Mouse (Mus musculus): ENCODE data around the gene Styxl1. TPM values are rescaled to one million over a fixed set of nuclear protein-coding genes. Genes with fewer than 3 reads are reported as not detected.
A peak's percentile ranks its signal among the peaks of the same experiment; 100 is the strongest.

The Styxl1 gene
- polyA plus RNA-seq, 1 experiment from 2014 or later, result 0.31 TPM

DNA sequence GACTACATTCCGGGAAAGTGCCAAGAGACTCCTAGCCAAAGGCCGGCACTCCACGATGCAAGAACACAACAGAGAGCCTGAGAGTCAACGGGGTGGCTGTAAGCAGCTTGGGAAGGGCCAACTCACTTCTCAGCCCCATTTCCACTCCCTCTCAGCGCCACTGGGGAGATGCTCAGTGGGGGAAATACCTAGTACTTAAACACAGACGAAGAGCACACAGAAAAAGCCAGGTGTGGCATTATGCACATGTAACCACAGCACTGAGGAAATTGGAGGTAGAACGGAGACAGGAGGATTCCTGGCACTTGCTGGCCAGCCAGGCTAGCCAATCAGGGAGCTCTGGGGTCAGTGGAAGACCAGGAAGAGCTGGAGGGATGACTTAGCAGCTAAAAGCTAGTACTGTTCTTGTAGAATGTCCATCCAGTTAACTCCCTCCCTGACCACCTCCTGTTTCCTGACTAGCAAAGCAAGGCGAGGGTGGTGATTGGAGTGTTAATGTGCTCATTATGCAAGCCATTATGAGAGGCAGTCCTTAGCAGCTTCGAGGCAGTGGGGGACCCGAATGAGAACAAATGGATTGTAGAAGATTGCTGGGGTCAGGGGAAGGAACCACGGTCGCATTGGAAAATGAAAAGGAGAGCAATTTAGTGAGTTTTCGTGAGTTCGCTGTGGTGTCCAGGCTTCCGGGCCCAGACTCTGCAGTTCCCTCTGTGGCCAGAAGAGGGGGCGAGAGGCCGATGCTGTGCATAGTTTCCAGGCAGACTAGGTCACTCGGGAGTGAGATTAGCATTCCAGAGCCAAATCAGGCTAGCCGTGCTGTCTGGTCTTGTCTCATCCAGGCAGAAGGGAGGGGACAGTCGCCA is 16.0 kb upstream of the Styxl1 start:
- Histone ChIP-seq H3K27me3 (ENCODE audit: control insufficient read depth, insufficient read depth, low read length) (no peaks in the 10 kb centered on the region), H3K4me2 (ENCODE audit: low read depth, low read length) (peak overlapping the region; percentile 37), H3K9ac (replicated peaks; ENCODE audit: low read length) (peak overlapping the region; percentile 46; the same call in 1 of the 2 replicates), H3K36me3 (replicated peaks; ENCODE audit: control insufficient read depth, insufficient read depth, low read depth, low read length) (peaks cover 6% of the 10 kb centered on the region), H3K9me3 (replicated peaks; ENCODE audit: control insufficient read depth, low read length) (no peaks in the 10 kb centered on the region), H3K27ac (replicated peaks; ENCODE audit: low read depth, low read length) (0 out of 2 replicates have a peak overlapping the region, but pooled peaks have one; percentile 28), H3K4me3 (ENCODE audit: low read depth, low read length) (0 out of 2 replicates have a peak overlapping the region, but pooled peaks have one; percentile 9), H3K4me1 (ENCODE audit: control insufficient read depth, insufficient read depth, low read length) (no peaks in the 10 kb centered on the region)
- peak; percentile 89 for DNase-seq (ENCODE audit: low spot score)
- WGBS, result 9% methylated on average over 20 of the region's 20 CpGs
- peak; percentile 79 for ATAC-seq (replicated peaks; ENCODE audit: insufficient number of reproducible peaks, low FRiP score, low TSS enrichment, low read depth)

DNA sequence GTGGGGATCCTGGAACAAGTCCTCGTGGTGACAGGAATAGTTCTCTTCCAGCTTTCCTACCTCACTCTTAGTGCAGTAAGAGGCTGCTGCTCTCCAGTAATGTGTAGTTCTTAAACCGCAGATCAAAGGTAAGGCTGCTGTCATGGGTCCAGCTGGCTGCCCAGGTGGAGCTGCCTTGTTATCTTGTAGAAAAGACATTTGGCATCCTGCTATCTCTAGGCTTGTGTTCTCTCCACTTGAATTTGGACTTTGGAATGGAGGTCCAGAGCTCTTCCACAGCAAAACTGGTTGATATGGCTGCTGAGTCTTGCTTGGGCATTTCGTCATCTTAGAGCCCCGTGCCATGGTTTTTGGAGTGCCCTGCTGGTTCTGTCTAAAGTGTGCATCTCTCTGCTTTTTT is 4.7 kb upstream of the Styxl1 start:
- DNase-seq (ENCODE audit: low spot score), result no peak
- H3K4me2 ChIP-seq (ENCODE audit: low read depth, low read length), result no peak overlapping the region
- no peaks in the 10 kb centered on the region for H3K27me3 ChIP-seq (ENCODE audit: control insufficient read depth, insufficient read depth, low read length)
- WGBS, result 93% methylated on average over 4 of the region's 4 CpGs
- no peak overlapping the region for H3K9ac ChIP-seq (replicated peaks; ENCODE audit: low read length)
- H3K9me3 ChIP-seq (replicated peaks; ENCODE audit: control insufficient read depth, low read length), result no peaks in the 10 kb centered on the region
- no peak overlapping the region for H3K27ac ChIP-seq (replicated peaks; ENCODE audit: low read depth, low read length)
- ATAC-seq (replicated peaks; ENCODE audit: insufficient number of reproducible peaks, low FRiP score, low TSS enrichment, low read depth), result no peak
- peaks cover 11% of the 10 kb centered on the region for H3K36me3 ChIP-seq (replicated peaks; ENCODE audit: control insufficient read depth, insufficient read depth, low read depth, low read length)
- H3K4me3 ChIP-seq (ENCODE audit: low read depth, low read length), result no peak overlapping the region
- H3K4me1 ChIP-seq (ENCODE audit: control insufficient read depth, insufficient read depth, low read length), result no peaks in the 10 kb centered on the region; the same call in 1 of the 2 replicates

DNA sequence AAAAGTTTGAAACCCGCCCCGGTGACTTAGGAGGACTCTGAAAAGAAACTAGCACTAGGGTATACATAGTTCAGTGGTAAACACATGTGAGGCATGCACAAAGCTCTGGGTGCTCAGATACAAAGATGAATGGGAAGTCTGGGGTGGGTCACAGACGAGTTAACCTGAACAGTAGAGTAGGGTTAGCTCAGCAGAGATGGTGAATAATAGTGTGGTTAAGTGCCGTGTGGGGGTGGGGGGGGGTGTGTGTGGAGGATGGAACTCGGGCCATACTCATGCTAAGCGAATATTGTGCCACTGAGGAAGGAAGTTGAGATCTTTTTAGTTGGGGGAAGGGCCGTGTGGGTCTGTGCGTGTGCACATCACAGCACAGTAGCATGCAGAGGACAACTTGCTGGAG is 2.1 kb upstream of the Styxl1 start:
- Histone ChIP-seq H3K36me3 (replicated peaks; ENCODE audit: control insufficient read depth, insufficient read depth, low read depth, low read length) (peaks cover 9% of the 10 kb centered on the region), H3K4me2 (ENCODE audit: low read depth, low read length) (no peak overlapping the region)
- WGBS, result 88% methylated on average over 8 of the region's 8 CpGs

DNA sequence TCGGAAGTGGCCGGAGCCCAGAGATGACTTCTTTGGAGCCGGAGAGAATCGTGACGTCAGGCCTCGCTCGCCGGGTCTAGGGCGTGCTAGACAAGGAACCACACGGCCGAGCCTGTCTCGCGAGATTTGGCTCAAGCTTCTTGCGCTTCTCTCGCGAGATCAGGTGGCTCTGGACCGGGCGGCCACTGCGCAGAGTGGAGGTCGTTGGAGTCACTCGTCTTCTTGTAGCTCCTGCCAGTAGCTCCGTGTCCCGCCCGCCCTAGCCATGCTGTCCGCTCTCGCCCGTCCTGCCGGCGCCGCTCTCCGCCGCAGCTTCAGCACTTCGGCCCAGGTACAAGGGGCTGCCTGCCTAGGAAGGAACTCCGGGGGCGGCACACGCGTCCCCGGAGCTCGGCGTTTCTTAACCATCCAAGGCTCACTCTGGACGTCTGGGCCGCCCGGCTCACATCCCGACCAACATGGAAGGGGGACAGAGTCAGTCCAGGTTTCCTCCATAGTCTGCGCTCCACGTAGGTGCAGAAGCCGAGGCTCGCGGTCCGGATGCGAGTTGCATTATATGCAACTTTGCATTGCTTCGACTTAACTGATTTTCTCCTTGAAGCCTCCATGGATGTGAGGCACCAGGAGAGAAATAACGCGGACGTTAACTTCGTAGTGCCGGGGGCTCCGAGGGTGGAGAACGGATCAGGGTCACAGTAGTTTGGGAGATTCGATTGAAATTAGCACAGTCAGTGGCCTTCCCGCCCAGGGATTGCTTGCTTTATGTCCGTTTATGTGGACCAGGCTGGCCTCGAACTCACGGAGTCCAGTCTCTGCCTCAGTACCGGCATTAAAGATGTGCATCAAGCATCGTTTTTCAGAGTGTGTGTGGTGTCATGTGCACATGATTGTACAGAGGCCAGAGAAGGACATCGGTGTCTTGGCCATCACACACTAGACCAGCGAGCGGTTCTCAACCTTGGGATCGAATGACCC is 573 bp upstream of the Styxl1 start, which contains the start of gene Mdh2:
Gene Mdh2, plus strand, starts transcription at position 10 of the 975 bp plus-strand sequence.
- peak within 1 kb of the TSS; percentile 86 for H3K4me3 ChIP-seq (ENCODE audit: low read depth, low read length)
- peak; percentile 97 for ATAC-seq (replicated peaks; ENCODE audit: insufficient number of reproducible peaks, low FRiP score, low TSS enrichment, low read depth)

More for the DNA sequence above, 2.1 kb upstream of the Styxl1 start:
- ATAC-seq (replicated peaks; ENCODE audit: insufficient number of reproducible peaks, low FRiP score, low TSS enrichment, low read depth) (no peak), DNase-seq (ENCODE audit: low spot score) (no peak)
- Histone ChIP-seq H3K9ac (replicated peaks; ENCODE audit: low read length) (no peak overlapping the region; the same call in 1 of the 2 replicates), H3K4me3 (ENCODE audit: low read depth, low read length) (no peak overlapping the region), H3K27ac (replicated peaks; ENCODE audit: low read depth, low read length) (no peak overlapping the region), H3K4me1 (ENCODE audit: control insufficient read depth, insufficient read depth, low read length) (no peaks in the 10 kb centered on the region; the same call in 1 of the 2 replicates), H3K27me3 (ENCODE audit: control insufficient read depth, insufficient read depth, low read length) (no peaks in the 10 kb centered on the region), H3K9me3 (replicated peaks; ENCODE audit: control insufficient read depth, low read length) (no peaks in the 10 kb centered on the region)

DNA sequence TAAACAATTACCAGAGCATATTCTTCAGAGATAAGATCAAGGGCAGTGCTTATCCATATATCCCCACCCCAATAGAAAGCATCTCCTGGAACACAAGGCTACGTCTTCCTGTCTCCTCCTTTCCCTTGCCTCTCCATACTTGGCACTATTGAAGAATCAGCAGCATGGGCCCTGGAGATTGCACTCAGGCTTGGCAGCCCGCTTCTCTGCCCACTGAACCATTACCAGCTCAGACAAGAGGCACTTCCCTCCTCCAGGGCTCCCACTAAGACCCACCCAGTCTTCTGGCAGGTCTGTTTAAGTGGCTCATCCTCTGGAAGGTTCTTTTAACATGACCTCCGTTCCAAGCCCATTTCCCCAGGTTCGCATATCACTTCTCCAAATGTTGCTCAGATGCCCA is 1.6 kb downstream of the Styxl1 start:
- no peaks in the 10 kb centered on the region for H3K27me3 ChIP-seq (ENCODE audit: control insufficient read depth, insufficient read depth, low read length)
- 87% methylated on average over 4 of the region's 4 CpGs for WGBS
- H3K4me3 ChIP-seq (ENCODE audit: low read depth, low read length), result no peak overlapping the region
- no peaks in the 10 kb centered on the region; the same call in 1 of the 2 replicates for H3K4me1 ChIP-seq (ENCODE audit: control insufficient read depth, insufficient read depth, low read length)
- no peak overlapping the region for H3K9ac ChIP-seq (replicated peaks; ENCODE audit: low read length)
- no peak for ATAC-seq (replicated peaks; ENCODE audit: insufficient number of reproducible peaks, low FRiP score, low TSS enrichment, low read depth)
- H3K27ac ChIP-seq (replicated peaks; ENCODE audit: low read depth, low read length), result no peak overlapping the region
- DNase-seq (ENCODE audit: low spot score), result no peak
- H3K4me2 ChIP-seq (ENCODE audit: low read depth, low read length), result no peak overlapping the region
- no peaks in the 10 kb centered on the region for H3K9me3 ChIP-seq (replicated peaks; ENCODE audit: control insufficient read depth, low read length)
- H3K36me3 ChIP-seq (replicated peaks; ENCODE audit: control insufficient read depth, insufficient read depth, low read depth, low read length), result no peaks in the 10 kb centered on the region

More for the DNA sequence above, 573 bp upstream of the Styxl1 start, which contains the start of gene Mdh2:
- Histone ChIP-seq H3K9me3 (replicated peaks; ENCODE audit: control insufficient read depth, low read length) (no peaks in the 10 kb centered on the region), H3K27me3 (ENCODE audit: control insufficient read depth, insufficient read depth, low read length) (no peaks in the 10 kb centered on the region), H3K4me1 (ENCODE audit: control insufficient read depth, insufficient read depth, low read length) (no peaks in the 10 kb centered on the region; the same call in 1 of the 2 replicates), H3K9ac (replicated peaks; ENCODE audit: low read length) (peak within 1 kb of the TSS; percentile 93), H3K27ac (replicated peaks; ENCODE audit: low read depth, low read length) (peak within 1 kb of the TSS; percentile 88), H3K4me2 (ENCODE audit: low read depth, low read length) (peak within 1 kb of the TSS; percentile 78), H3K36me3 (replicated peaks; ENCODE audit: control insufficient read depth, insufficient read depth, low read depth, low read length) (peaks cover 2% of the 10 kb centered on the region; the same call in 1 of the 2 replicates)
- peak; percentile 100 for DNase-seq (ENCODE audit: low spot score)
- 2% methylated on average over 69 of the region's 70 CpGs for WGBS

DNA sequence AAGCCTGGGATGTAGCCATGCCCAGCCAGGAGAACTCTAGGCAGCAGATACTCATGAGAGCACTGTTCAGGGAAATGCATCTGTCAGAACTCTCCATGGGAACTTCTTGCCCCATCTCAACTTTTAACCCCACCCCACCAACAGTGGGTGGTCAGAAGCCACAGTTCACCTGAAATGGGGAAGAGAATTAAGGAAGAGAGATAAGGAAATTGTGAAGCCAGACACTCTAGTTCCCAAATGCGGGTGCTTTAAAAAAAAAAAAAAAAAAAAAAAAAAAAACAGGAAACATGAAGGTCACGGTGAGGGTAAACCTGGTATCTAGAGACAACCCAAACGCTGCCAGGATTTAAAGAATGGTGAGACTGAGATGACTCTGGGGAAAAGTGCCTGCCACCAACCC is 5.7 kb downstream of the Styxl1 start:
- no peak overlapping the region for H3K27ac ChIP-seq (replicated peaks; ENCODE audit: low read depth, low read length)
- no peak overlapping the region for H3K4me3 ChIP-seq (ENCODE audit: low read depth, low read length)
- no peak overlapping the region for H3K4me2 ChIP-seq (ENCODE audit: low read depth, low read length)
- no peaks in the 10 kb centered on the region for H3K27me3 ChIP-seq (ENCODE audit: control insufficient read depth, insufficient read depth, low read length)
- ATAC-seq (replicated peaks; ENCODE audit: insufficient number of reproducible peaks, low FRiP score, low TSS enrichment, low read depth) (no peak), DNase-seq (ENCODE audit: low spot score) (no peak)
- no peaks in the 10 kb centered on the region; the same call in 1 of the 2 replicates for H3K4me1 ChIP-seq (ENCODE audit: control insufficient read depth, insufficient read depth, low read length)
- H3K36me3 ChIP-seq (replicated peaks; ENCODE audit: control insufficient read depth, insufficient read depth, low read depth, low read length), result no peaks in the 10 kb centered on the region
- H3K9me3 ChIP-seq (replicated peaks; ENCODE audit: control insufficient read depth, low read length), result no peaks in the 10 kb centered on the region
- 52% methylated on average over 3 of the region's 3 CpGs for WGBS
- H3K9ac ChIP-seq (replicated peaks; ENCODE audit: low read length), result no peak overlapping the region

DNA sequence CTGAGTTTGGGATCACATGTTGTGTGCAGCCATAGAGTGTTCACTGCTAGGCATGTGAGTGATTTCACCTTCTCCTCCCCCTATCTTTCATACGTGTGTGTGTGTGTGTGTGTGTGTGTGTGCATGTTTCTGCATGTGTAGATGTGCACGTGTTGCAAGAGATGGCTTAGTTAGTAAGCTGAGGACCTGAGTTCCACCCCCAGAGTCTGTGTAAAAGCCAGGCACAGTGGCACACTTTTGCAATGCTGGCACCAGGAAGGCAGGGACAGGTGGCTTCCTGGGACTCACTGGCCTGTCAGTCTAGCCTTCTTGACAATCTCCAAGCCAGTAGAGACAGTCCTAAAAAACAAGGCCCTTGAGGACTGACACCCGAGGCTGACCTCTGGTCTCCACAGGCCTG is 13.2 kb downstream of the Styxl1 start:
- Histone ChIP-seq H3K4me1 (ENCODE audit: control insufficient read depth, insufficient read depth, low read length) (no peaks in the 10 kb centered on the region), H3K4me3 (ENCODE audit: low read depth, low read length) (no peak overlapping the region), H3K36me3 (replicated peaks; ENCODE audit: control insufficient read depth, insufficient read depth, low read depth, low read length) (no peaks in the 10 kb centered on the region), H3K27me3 (ENCODE audit: control insufficient read depth, insufficient read depth, low read length) (no peaks in the 10 kb centered on the region), H3K27ac (replicated peaks; ENCODE audit: low read depth, low read length) (no peak overlapping the region), H3K9ac (replicated peaks; ENCODE audit: low read length) (no peak overlapping the region), H3K4me2 (ENCODE audit: low read depth, low read length) (no peak overlapping the region), H3K9me3 (replicated peaks; ENCODE audit: control insufficient read depth, low read length) (no peaks in the 10 kb centered on the region)
- ATAC-seq (replicated peaks; ENCODE audit: insufficient number of reproducible peaks, low FRiP score, low TSS enrichment, low read depth), result no peak
- DNase-seq (ENCODE audit: low spot score), result no peak
- WGBS, result 57% methylated on average over 3 of the region's 3 CpGs

Measured in embryonic facial prominence, embryonic 11.5 days (tissue).